Mouse (Mus musculus) lung, adult 2 months (tissue): ENCODE data around the gene Fry. TPM values are rescaled to one million over a fixed set of nuclear protein-coding genes. Genes with fewer than 3 reads are reported as not detected.
A peak's percentile ranks its signal among the peaks of the same experiment; 100 is the strongest.

ENCODE experiments used
- DNase-seq: peaks from one replicate; pipeline ENCODE4 v3.0.0; 2022
- H3K4me1 ChIP-seq: fragments of 200-500 bp; 2 replicates; pipeline ENCODE4 v1.6.1; 2011; ENCODE audit warnings: low read length; ENCODE audit not compliant: control insufficient read depth, insufficient read depth
- H3K4me3 ChIP-seq: fragments of 200-500 bp; replicated peaks from 2 replicates; pipeline ENCODE3; 2011; ENCODE audit warnings: low read depth, mild to moderate bottlenecking, control low read depth, low read length; ENCODE audit errors: extremely low read depth
- CTCF ChIP-seq: fragments of 200-500 bp; IDR thresholded peaks from 2 replicates; pipeline ENCODE4 v1.5.1; 2011; ENCODE audit warnings: mild to moderate bottlenecking, low read length, control low read depth; ENCODE audit not compliant: insufficient read depth
- POLR2A ChIP-seq: fragments of 200-500 bp; IDR thresholded peaks from 2 replicates; pipeline ENCODE4 v1.6.1; 2011; ENCODE audit warnings: low read depth, mild to moderate bottlenecking, control low read depth, low read length, borderline replicate concordance; ENCODE audit errors: extremely low read depth
- WGBS: fragments of 180-500 bp; shearing (Covaris S2); methylation state at CpG from one replicate; pipeline ENCODE4 v1.1.7; 2018; 5-methylcytosine and 5-hydroxymethylcytosine counted together
- polyA plus RNA-seq: library from polyadenylated mRNA; depleted of rRNA; stranded (reverse); fragments of >200 nt; gene quantifications from 2 replicates; pipeline ENCODE4 v1.2.3, GENCODE M21; 2012

Gene Fry
- polyA plus RNA-seq, 1 experiment = 39.3 TPM

- Histone ChIP-seq H3K4me3 (no peak overlapping the region), H3K4me1 (no peaks in the 10 kb centered on the region)
- WGBS = 74% methylated on average over 6 of the region's 6 CpGs
- TF ChIP-seq POLR2A = no peak
- no peak for TF ChIP-seq CTCF
- DNase-seq = no peak
These were observed 160.9 kb downstream of the Fry start for GRCm38 (mm10) chr5:150279387-150279786.

- H3K4me1 ChIP-seq = no peaks in the 10 kb centered on the region
- DNase-seq = no peak
- TF ChIP-seq POLR2A (no peak), CTCF (no peak)
- WGBS = 83% methylated on average over 2 of the region's 2 CpGs
- H3K4me3 ChIP-seq = no peak overlapping the region
These were observed 162.6 kb downstream of the Fry start for GRCm38 (mm10) chr5:150281084-150281483.

- no peak for DNase-seq
- 80% methylated on average over 7 of the region's 7 CpGs for WGBS
These were observed 163.6 kb downstream of the Fry start for GRCm38 (mm10) chr5:150282091-150282490.

GRCm38 (mm10) chr5:150287949-150288348, 169.5 kb downstream of the Fry start:
- TF ChIP-seq CTCF (no peak), POLR2A (no peak)
- whole genome bisulfite sequencing = 73% methylated on average over 7 of the region's 7 CpGs
- Histone ChIP-seq H3K4me3 (no peak overlapping the region), H3K4me1 (no peaks in the 10 kb centered on the region)
- DNase-seq = no peak

More at GRCm38 (mm10) chr5:150282091-150282490, 163.6 kb downstream of the Fry start:
- Histone ChIP-seq H3K4me3 (no peak overlapping the region), H3K4me1 (no peaks in the 10 kb centered on the region)
- no peak for TF ChIP-seq CTCF
- no peak for TF ChIP-seq POLR2A

GRCm38 (mm10) chr5:150289611-150290010, 171.2 kb downstream of the Fry start:
- peak; percentile 51 for TF ChIP-seq CTCF
- no peak for TF ChIP-seq POLR2A
- H3K4me1 ChIP-seq = no peaks in the 10 kb centered on the region
- no peak overlapping the region for H3K4me3 ChIP-seq
- 77% methylated on average over 8 of the region's 8 CpGs for whole genome bisulfite sequencing
- DNase-seq = no peak

- DNase-seq = no peak
- no peak for TF ChIP-seq POLR2A
- TF ChIP-seq CTCF = no peak
- 74% methylated on average over 4 of the region's 4 CpGs for WGBS
- H3K4me1 ChIP-seq = no peaks in the 10 kb centered on the region
- no peak overlapping the region for H3K4me3 ChIP-seq
These were observed 172.2 kb downstream of the Fry start for GRCm38 (mm10) chr5:150290494-150291199.

- H3K4me1 ChIP-seq = no peaks in the 10 kb centered on the region
- TF ChIP-seq POLR2A (no peak), CTCF (no peak)
- no peak overlapping the region for H3K4me3 ChIP-seq
- WGBS = 64% methylated on average over 6 of the region's 6 CpGs
- DNase-seq = no peak
These were observed 172.8 kb downstream of the Fry start for GRCm38 (mm10) chr5:150291216-150291615.

GRCm38 (mm10) chr5:150292186-150292585, 173.7 kb downstream of the Fry start:
- no peak for DNase-seq
- Histone ChIP-seq H3K4me1 (no peaks in the 10 kb centered on the region), H3K4me3 (no peak overlapping the region)
- TF ChIP-seq POLR2A = no peak
- no peak for TF ChIP-seq CTCF
- 38% methylated on average over 3 of the region's 3 CpGs for WGBS

- Histone ChIP-seq H3K4me1 (no peaks in the 10 kb centered on the region), H3K4me3 (no peak overlapping the region)
- 61% methylated on average over 11 of the region's 11 CpGs for WGBS
- TF ChIP-seq POLR2A (no peak), CTCF (no peak)
- DNase-seq = no peak
These were observed 175.9 kb downstream of the Fry start for GRCm38 (mm10) chr5:150294306-150294705.

- no peak overlapping the region for H3K4me3 ChIP-seq
- DNase-seq = no peak
- TF ChIP-seq POLR2A = no peak
- no peak for TF ChIP-seq CTCF
- WGBS = 78% methylated on average over 11 of the region's 11 CpGs
- no peaks in the 10 kb centered on the region for H3K4me1 ChIP-seq
These were observed 176.7 kb downstream of the Fry start for GRCm38 (mm10) chr5:150295096-150295495.

- 81% methylated on average over 6 of the region's 6 CpGs for WGBS
These were observed 180.5 kb downstream of the Fry start for GRCm38 (mm10) chr5:150298969-150299368.

More at GRCm38 (mm10) chr5:150298969-150299368, 180.5 kb downstream of the Fry start:
- no peak for DNase-seq
- no peaks in the 10 kb centered on the region for H3K4me1 ChIP-seq
- H3K4me3 ChIP-seq = no peak overlapping the region
- TF ChIP-seq POLR2A (no peak), CTCF (no peak)
